Comparison of ENCODE assay signal across 17 mouse cellular contexts in the genomic region with DNA sequence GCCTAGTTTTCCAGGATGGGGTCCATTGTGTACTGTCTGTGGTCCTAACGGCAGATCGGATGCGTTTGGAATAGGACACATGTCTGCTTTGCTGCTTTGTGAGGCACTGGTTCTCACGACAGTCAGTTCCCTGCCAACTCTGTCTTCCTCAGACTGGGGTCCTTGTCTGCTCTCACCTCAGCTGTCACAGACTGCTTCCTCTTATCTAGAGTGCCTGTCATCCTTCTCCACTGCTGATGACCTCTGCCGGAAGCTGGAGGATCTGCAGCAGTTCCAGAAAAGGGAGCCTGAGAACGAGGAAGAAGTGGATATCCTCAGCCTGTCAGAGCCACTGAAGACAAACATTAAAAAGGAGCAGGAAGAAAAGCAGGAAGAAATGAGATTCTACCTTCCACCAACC. TPM values are rescaled to one million over a fixed set of nuclear protein-coding genes. Genes with fewer than 3 reads are reported as not detected.
A peak's percentile ranks its signal among the peaks of the same experiment; 100 is the strongest.
DNase-seq lines count a peak whose midpoint lies in the region; ATAC-seq and TF ChIP-seq lines count a peak whose summit lies in the region.
"Had no signal": no experiment of that assay in that cellular context is flagged by ENCODE, and none has a peak within 500 bp of the region (broad histone marks: within the 10 kb centered on the region; RNA-seq: fewer than 3 reads in every experiment).

No protein-coding gene starts in this region.

- H3K4me3 ChIP-seq in gastrocnemius, adult 2 months = no peak overlapping the region
- H3K4me3 ChIP-seq in lung, adult 2 months (replicated peaks; ENCODE audit: extremely low read depth, low read depth, low read length) = no peak overlapping the region
- no peak overlapping the region for H3K4me3 ChIP-seq in liver, postnatal 0 days (ENCODE audit: low read depth, low read length)
- H3K4me3 ChIP-seq: embryonic facial prominence, embryonic 13.5 days; forebrain, embryonic 12.5 days; limb, embryonic 13.5 days had no signal

- peaks cover 53% of the 10 kb centered on the region for H3K36me3 ChIP-seq in liver, postnatal 0 days (replicated peaks; ENCODE audit: insufficient read depth, low read length)

- intact Hi-C loops in gastrocnemius, adult 2 months (cut with DNase I) = no loop called here

- no peak overlapping the region for H3K4me2 ChIP-seq in liver, postnatal 0 days (ENCODE audit: low read depth, low read length)
- H3K4me2 ChIP-seq: embryonic facial prominence, embryonic 13.5 days; forebrain, embryonic 12.5 days; limb, embryonic 13.5 days had no signal

- H3K9me3 ChIP-seq in liver, postnatal 0 days (ENCODE audit: low read length) = no peaks in the 10 kb centered on the region
- H3K9me3 ChIP-seq: embryonic facial prominence, embryonic 13.5 days; forebrain, embryonic 12.5 days; G1E; limb, embryonic 13.5 days had no signal

- DNase-seq in gastrocnemius, adult 2 months = no peak
- DNase-seq in gastrocnemius, postnatal 25 days = no peak
- DNase-seq in lung, adult 2 months = no peak
- no peak for DNase-seq in lung, postnatal 10 days
- DNase-seq in liver, postnatal 0 days = no peak
- DNase-seq in testis, postnatal 14 days (ENCODE audit: low spot score) = no peak
- no peak for DNase-seq in ovary, postnatal 10 days (ENCODE audit: low spot score)
- DNase-seq: cerebellum, postnatal 14 days; kidney, postnatal 25 days; layer of hippocampus, postnatal 36 days; thymus, adult 2 months had no signal

- TF ChIP-seq POLR2A in lung, adult 2 months (IDR thresholded peaks at IDR 0.05; ENCODE audit: borderline replicate concordance, extremely low read depth, low read depth, low read length) = no peak

- WGBS in lung, adult 2 months = 59% methylated on average over 6 of the region's 6 CpGs
- 65% methylated on average over 6 of the region's 6 CpGs for WGBS in liver, postnatal 0 days (ENCODE audit: insufficient replicate concordance)

- no peaks in the 10 kb centered on the region for H3K27me3 ChIP-seq in liver, postnatal 0 days (ENCODE audit: insufficient read depth, low read length)
- H3K27me3 ChIP-seq: embryonic facial prominence, embryonic 13.5 days; forebrain, embryonic 12.5 days; limb, embryonic 13.5 days had no signal

- TF ChIP-seq EP300 in liver, postnatal 0 days (IDR thresholded peaks at IDR 0.05; ENCODE audit: low read depth) = no peak

- peak; percentile 67 for ATAC-seq in granulocyte monocyte progenitor cell, adult 5-6 weeks (replicated peaks; ENCODE audit: poor library complexity, severe bottlenecking)
- no peak for ATAC-seq in liver, postnatal 0 days
- ATAC-seq: midbrain, embryonic 16.5 days had no signal

- H3K27ac ChIP-seq in gastrocnemius, adult 2 months = no peak overlapping the region
- H3K27ac ChIP-seq in liver, postnatal 0 days (ENCODE audit: low read depth) = no peak overlapping the region
- H3K27ac ChIP-seq: embryonic facial prominence, embryonic 13.5 days; forebrain, embryonic 12.5 days; limb, embryonic 13.5 days had no signal

- H3K9ac ChIP-seq in liver, postnatal 0 days (replicated peaks) = no peak overlapping the region
- H3K9ac ChIP-seq: embryonic facial prominence, embryonic 13.5 days; forebrain, embryonic 12.5 days; limb, embryonic 13.5 days had no signal

- TF ChIP-seq CTCF in gastrocnemius, adult 2 months (IDR thresholded peaks at IDR 0.05) = 0 out of 2 replicates have a peak, but pooled peaks have one; percentile 9
- TF ChIP-seq CTCF in lung, adult 2 months (IDR thresholded peaks at IDR 0.05; ENCODE audit: insufficient read depth, low read length) = peak; percentile 10; the same call in 1 of the 2 replicates
- peak; percentile 41 for TF ChIP-seq CTCF in liver, postnatal 0 days (IDR thresholded peaks at IDR 0.05; ENCODE audit: low read depth)

- no peaks in the 10 kb centered on the region for H3K4me1 ChIP-seq in lung, adult 2 months (ENCODE audit: control insufficient read depth, insufficient read depth, low read length)
- H3K4me1 ChIP-seq in liver, postnatal 0 days (ENCODE audit: insufficient read depth) = no peaks in the 10 kb centered on the region
- H3K4me1 ChIP-seq: embryonic facial prominence, embryonic 13.5 days; forebrain, embryonic 12.5 days; limb, embryonic 13.5 days had no signal

RNA-seq across cellular contexts. Expression of a gene that starts 13.7 kb away (rescaled TPM):
- total RNA-seq in gastrocnemius, adult 2 months (2021) = under 1 TPM; 0.26 to 0.78 TPM
- under 1 TPM; 0.48 to 0.56 TPM for total RNA-seq in gastrocnemius, postnatal 25 days (2021)
- polyA plus RNA-seq in lung, adult 2 months (2012; rRNA removed) = not detected in 2 replicates
- total RNA-seq in granulocyte monocyte progenitor cell, adult 5-6 weeks (2014; fragmentation: Nextera tagmentation) = not detected in 2 replicates
- total RNA-seq in granulocyte monocyte progenitor cell, adult 5-6 weeks (2017) = not detected in 2 replicates
- polyA plus RNA-seq in liver, postnatal 0 days (2015; fragmentation: Nextera tagmentation; extraction: Ambion mirVana) = not detected in 2 replicates
- total RNA-seq: G1E had no signal
- polyA plus RNA-seq: G1E had no signal
